Mouse (Mus musculus) erythroid progenitor cell, adult 5-6 weeks (primary cell): ENCODE data around the gene Ptges3. TPM values are rescaled to one million over a fixed set of nuclear protein-coding genes. Genes with fewer than 3 reads are reported as not detected.

Experiments
- total RNA-seq, 2 experiments: library from RNA; stranded (forward) in 1 of 2; stranded (reverse) in 1 of 2; fragments of 150-400 nt in 1 of 2; fragments of 186-747, 209-891 nt in 1 of 2; gene quantifications; 2 replicates each; pipeline versions ENCODE4 v1.2.3 to v1.2.4; 2015 to 2017; ENCODE audit warnings: low replicate concordance in 2 of 2

Ptges3 gene
- total RNA-seq, 2 experiments from 2014 or later = 85.9 to 87.1 TPM

Other genes starting within 250 kb of the Ptges3 start
- gene Rdh19, start 209.0 kb upstream of the Ptges3 start, total RNA-seq (2015; ENCODE audit: low replicate concordance) = not detected in 2 replicates
- gene Rdh19, start 209.0 kb upstream of the Ptges3 start, total RNA-seq (2017; ENCODE audit: low replicate concordance) = not detected in 2 replicates
- gene Rdh16f2, start 192.5 kb upstream of the Ptges3 start, total RNA-seq (2015; ENCODE audit: low replicate concordance) = not detected in 2 replicates
- gene Rdh16f2, start 192.5 kb upstream of the Ptges3 start, total RNA-seq (2017; ENCODE audit: low replicate concordance) = not detected in 2 replicates
- gene Rdh7, start 170.1 kb upstream of the Ptges3 start, total RNA-seq (2015; ENCODE audit: low replicate concordance) = not detected in 2 replicates
- gene Rdh7, start 170.1 kb upstream of the Ptges3 start, total RNA-seq (2017; ENCODE audit: low replicate concordance) = not detected in 2 replicates
- gene Sdr9c7, start 160.4 kb upstream of the Ptges3 start, total RNA-seq (2015; ENCODE audit: low replicate concordance) = not detected in 2 replicates
- gene Sdr9c7, start 160.4 kb upstream of the Ptges3 start, total RNA-seq (2017; ENCODE audit: low replicate concordance) = not detected in 2 replicates
- not detected in 2 replicates for gene Hsd17b6, start 51.3 kb upstream of the Ptges3 start, total RNA-seq (2015; ENCODE audit: low replicate concordance)
- not detected in 2 replicates for gene Hsd17b6, start 51.3 kb upstream of the Ptges3 start, total RNA-seq (2017; ENCODE audit: low replicate concordance)
- gene Prim1, start 43.8 kb upstream of the Ptges3 start, total RNA-seq (2015; ENCODE audit: low replicate concordance) = 144 and 177 TPM in 2 replicates
- gene Prim1, start 43.8 kb upstream of the Ptges3 start, total RNA-seq (2017; ENCODE audit: low replicate concordance) = 110 and 170 TPM in 2 replicates
- 228 and 341 TPM in 2 replicates for gene Naca, start 23.4 kb upstream of the Ptges3 start, total RNA-seq (2015; ENCODE audit: low replicate concordance)
- gene Naca, start 23.4 kb upstream of the Ptges3 start, total RNA-seq (2017; ENCODE audit: low replicate concordance) = 391 and 449 TPM in 2 replicates
- gene Atp5b, start 24.3 kb downstream of the Ptges3 start, total RNA-seq (2015; ENCODE audit: low replicate concordance) = 755 and 881 TPM in 2 replicates
- 598 and 1,019 TPM in 2 replicates for gene Atp5b, start 24.3 kb downstream of the Ptges3 start, total RNA-seq (2017; ENCODE audit: low replicate concordance)
- 89.4 and 109 TPM in 2 replicates for gene Baz2a, start 32.6 kb downstream of the Ptges3 start, total RNA-seq (2015; ENCODE audit: low replicate concordance)
- gene Baz2a, start 32.6 kb downstream of the Ptges3 start, total RNA-seq (2017; ENCODE audit: low replicate concordance) = 87.9 and 88.6 TPM in 2 replicates
- 1.8 and 5.4 TPM in 2 replicates for gene Rbms2, start 121.3 kb downstream of the Ptges3 start, total RNA-seq (2015; ENCODE audit: low replicate concordance)
- gene Rbms2, start 121.3 kb downstream of the Ptges3 start, total RNA-seq (2017; ENCODE audit: low replicate concordance) = 7.0 and 7.1 TPM in 2 replicates
- gene Gls2, start 135.5 kb downstream of the Ptges3 start, total RNA-seq (2015; ENCODE audit: low replicate concordance) = 12.6 TPM in 1 of 2 replicates, not detected in the other
- not detected in 2 replicates for gene Gls2, start 135.5 kb downstream of the Ptges3 start, total RNA-seq (2017; ENCODE audit: low replicate concordance)
- gene Spryd4, start 152.9 kb downstream of the Ptges3 start, total RNA-seq (2015; ENCODE audit: low replicate concordance) = 2.1 and 3.6 TPM in 2 replicates
- 1.2 and 3.1 TPM in 2 replicates for gene Spryd4, start 152.9 kb downstream of the Ptges3 start, total RNA-seq (2017; ENCODE audit: low replicate concordance)
- not detected in 2 replicates for gene Mip, start 166.9 kb downstream of the Ptges3 start, total RNA-seq (2015; ENCODE audit: low replicate concordance)
- gene Mip, start 166.9 kb downstream of the Ptges3 start, total RNA-seq (2017; ENCODE audit: low replicate concordance) = not detected in 2 replicates
- gene Timeless, start 173.1 kb downstream of the Ptges3 start, total RNA-seq (2015; ENCODE audit: low replicate concordance) = 32.1 and 41.1 TPM in 2 replicates
- 43.4 and 53.9 TPM in 2 replicates for gene Timeless, start 173.1 kb downstream of the Ptges3 start, total RNA-seq (2017; ENCODE audit: low replicate concordance)
- gene Apon, start 195.1 kb downstream of the Ptges3 start, total RNA-seq (2015; ENCODE audit: low replicate concordance) = 2.9 and 4.7 TPM in 2 replicates
- 1.7 TPM in 1 of 2 replicates, not detected in the other for gene Apon, start 195.1 kb downstream of the Ptges3 start, total RNA-seq (2017; ENCODE audit: low replicate concordance)
- not detected in 2 replicates for gene Apof, start 209.7 kb downstream of the Ptges3 start, total RNA-seq (2015; ENCODE audit: low replicate concordance)
- gene Apof, start 209.7 kb downstream of the Ptges3 start, total RNA-seq (2017; ENCODE audit: low replicate concordance) = not detected in 2 replicates
- gene Stat2, start 211.6 kb downstream of the Ptges3 start, total RNA-seq (2015; ENCODE audit: low replicate concordance) = 35.6 and 37.5 TPM in 2 replicates
- gene Stat2, start 211.6 kb downstream of the Ptges3 start, total RNA-seq (2017; ENCODE audit: low replicate concordance) = 30.0 and 40.0 TPM in 2 replicates
- gene Il23a, start 239.8 kb downstream of the Ptges3 start, total RNA-seq (2015; ENCODE audit: low replicate concordance) = not detected in 2 replicates
- 0.39 TPM in 1 of 2 replicates, not detected in the other for gene Il23a, start 239.8 kb downstream of the Ptges3 start, total RNA-seq (2017; ENCODE audit: low replicate concordance)
- 34.8 and 42.9 TPM in 2 replicates for gene Pan2, start 244.4 kb downstream of the Ptges3 start, total RNA-seq (2015; ENCODE audit: low replicate concordance)
- gene Pan2, start 244.4 kb downstream of the Ptges3 start, total RNA-seq (2017; ENCODE audit: low replicate concordance) = 27.0 and 27.5 TPM in 2 replicates